Mouse (Mus musculus) stomach, postnatal 0 days (tissue): ENCODE measurements around the gene Gm20532.
A peak's percentile ranks its signal among the peaks of the same experiment; 100 is the strongest.

Experiments
- CTCF ChIP-seq: IDR thresholded peaks from 2 replicates; pipeline ENCODE4 v1.5.1; 2016; ENCODE audit warnings: antibody characterized with exemption, low read depth, mild to moderate bottlenecking, moderate library complexity
- EP300 ChIP-seq: optimal IDR thresholded peaks from 2 replicates; pipeline ENCODE3; 2016; ENCODE audit warnings: antibody characterized with exemption

DNA sequence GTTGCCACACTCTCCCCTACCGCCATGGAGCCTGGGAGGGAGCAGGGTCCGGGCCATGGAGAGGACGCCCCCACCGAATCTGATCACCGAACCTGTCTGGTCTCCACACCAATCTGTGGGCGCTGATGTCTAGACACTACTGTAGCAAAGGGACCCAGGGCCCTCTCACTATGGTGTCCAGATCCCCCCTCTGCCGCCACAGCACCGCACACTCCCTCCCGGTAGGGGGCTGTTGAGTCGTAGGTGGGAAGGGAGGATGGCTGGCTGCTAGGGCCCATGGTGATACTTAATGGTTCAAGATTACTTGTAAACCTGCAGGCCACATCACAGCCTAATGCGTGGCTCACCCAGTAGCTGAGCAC lies 586 bp downstream of the Gm20532 start:
- 0 out of 2 replicates have a peak, but pooled peaks have one; percentile 1 for TF ChIP-seq CTCF
- TF ChIP-seq EP300: no peak
